Mouse (Mus musculus) naive thymus-derived CD4-positive, alpha-beta T cell, adult 2 months (primary cell): Measurements from ENCODE around the gene Dnttip1.

ENCODE experiments used
- DNase-seq: peaks from one replicate; pipeline ENCODE4 v3.0.0-alpha.2; 2011; ENCODE audit warnings: low read depth

Gene Dnttip1

GRCm38 (mm10) chr2:164781876-164782275 lies 36.1 kb downstream of the Dnttip1 start:
- DNase-seq = no peak

- DNase-seq = peak; percentile 43
Measured at GRCm38 (mm10) chr2:164783926-164784581, 38.3 kb downstream of the Dnttip1 start.

GRCm38 (mm10) chr2:164784869-164785420 lies 39.2 kb downstream of the Dnttip1 start:
- no peak for DNase-seq

- DNase-seq = peak; percentile 76
Measured at GRCm38 (mm10) chr2:164785481-164786387, 40.0 kb downstream of the Dnttip1 start, which contains the start of gene Snx21. Snx21 (plus strand) TSS chr2:164785823.

GRCm38 (mm10) chr2:164786388-164786885 lies 40.7 kb downstream of the Dnttip1 start:
- no peak for DNase-seq

GRCm38 (mm10) chr2:164787032-164787431 lies 41.2 kb downstream of the Dnttip1 start:
- DNase-seq = no peak

- DNase-seq = no peak
Measured at GRCm38 (mm10) chr2:164787779-164788178, 42.0 kb downstream of the Dnttip1 start.

- no peak for DNase-seq
Measured at GRCm38 (mm10) chr2:164788411-164788810, 42.6 kb downstream of the Dnttip1 start.

- DNase-seq = no peak
Measured at GRCm38 (mm10) chr2:164790451-164790850, 44.7 kb downstream of the Dnttip1 start.

GRCm38 (mm10) chr2:164791841-164792261 lies 46.1 kb downstream of the Dnttip1 start:
- DNase-seq = no peak

- DNase-seq = no peak
Measured at GRCm38 (mm10) chr2:164792400-164793190, 46.8 kb downstream of the Dnttip1 start.

GRCm38 (mm10) chr2:164793236-164793635 lies 47.5 kb downstream of the Dnttip1 start:
- DNase-seq = peak; percentile 74

- DNase-seq = peak; percentile 53
Measured at GRCm38 (mm10) chr2:164793772-164794171, 48.0 kb downstream of the Dnttip1 start.

GRCm38 (mm10) chr2:164794293-164794692 lies 48.5 kb downstream of the Dnttip1 start:
- DNase-seq = peak; percentile 88

- no peak for DNase-seq
Measured at GRCm38 (mm10) chr2:164795868-164796267, 50.1 kb downstream of the Dnttip1 start.

- peak; percentile 50 for DNase-seq
Measured at GRCm38 (mm10) chr2:164798554-164798953, 52.8 kb downstream of the Dnttip1 start.

GRCm38 (mm10) chr2:164800252-164801004 lies 54.6 kb downstream of the Dnttip1 start:
- DNase-seq = no peak

- DNase-seq = no peak
Measured at GRCm38 (mm10) chr2:164803201-164803920, 57.6 kb downstream of the Dnttip1 start.

- DNase-seq = peak; percentile 37
Measured at GRCm38 (mm10) chr2:164803921-164804313, 58.1 kb downstream of the Dnttip1 start.
